Mouse (Mus musculus) hindbrain, embryonic 10.5 days (tissue): ENCODE results near the gene Timp4. TPM values are rescaled to one million over a fixed set of nuclear protein-coding genes. Genes with fewer than 3 reads are reported as not detected.
A peak's percentile ranks its signal among the peaks of the same experiment; 100 is the strongest.

Source experiments
- DNase-seq: peaks from one replicate; pipeline ENCODE4 v3.0.0-alpha.2; 2017; ENCODE audit warnings: low spot score
- H3K27ac ChIP-seq: fragments of 300-500 bp; sonication (generic); 2 replicates; pipeline ENCODE4 v1.5.1; 2016; ENCODE audit warnings: mild to moderate bottlenecking, moderate library complexity
- H3K27me3 ChIP-seq: fragments of 300-500 bp; sonication (generic); 2 replicates; pipeline ENCODE4 v1.6.1; 2016; ENCODE audit warnings: mild to moderate bottlenecking; ENCODE audit not compliant: poor library complexity, insufficient read depth, severe bottlenecking
- H3K36me3 ChIP-seq: fragments of 300-500 bp; sonication (generic); 2 replicates; pipeline ENCODE4 v1.6.1; 2016; ENCODE audit warnings: mild to moderate bottlenecking, moderate library complexity
- H3K4me1 ChIP-seq: fragments of 300-500 bp; sonication (generic); replicated peaks from 2 replicates; pipeline ENCODE4 v1.6.1; 2016; ENCODE audit warnings: mild to moderate bottlenecking
- H3K4me3 ChIP-seq: fragments of 300-500 bp; sonication (generic); 2 replicates; pipeline ENCODE4 v1.5.1; 2016; ENCODE audit warnings: mild to moderate bottlenecking, moderate library complexity
- H3K9me3 ChIP-seq: fragments of 300-500 bp; sonication (generic); 2 replicates; pipeline ENCODE4 v1.6.1; 2016; ENCODE audit warnings: mild to moderate bottlenecking, moderate library complexity
- WGBS: fragments of 180-500 bp; shearing (Covaris S2); methylation state at CpG from one replicate; pipeline ENCODE4 v1.1.7; 2016; 5-methylcytosine and 5-hydroxymethylcytosine counted together
- polyA plus RNA-seq: library from polyadenylated mRNA; unstranded; fragments of >200 nt; fragmentation: Nextera tagmentation; extraction: Ambion mirVana; gene quantifications from 2 replicates; pipeline ENCODE4 v1.2.1, GENCODE M21; 2016

Timp4 gene
- polyA plus RNA-seq, result 0.25 and 0.29 TPM in 2 replicates

- peaks cover 9% of the 10 kb centered on the region; the same call in 1 of the 2 replicates for H3K27me3 ChIP-seq
- H3K4me1 ChIP-seq, result peaks cover 19% of the 10 kb centered on the region
- H3K4me3 ChIP-seq, result peak within 1 kb of the TSS; percentile 33; the same call in 1 of the 2 replicates
- H3K36me3 ChIP-seq, result no peaks in the 10 kb centered on the region
- H3K9me3 ChIP-seq, result no peaks in the 10 kb centered on the region
- peak within 1 kb of the TSS; percentile 70; the same call in 1 of the 2 replicates for H3K27ac ChIP-seq
- peak; percentile 8 for DNase-seq
- WGBS, result 14% methylated on average over 9 of the region's 10 CpGs
These were observed at the start of gene Timp4 for GRCm38 (mm10) chr6:115252099-115252873. Gene Timp4, minus strand, starts transcription at chr6:115252205.

- H3K27me3 ChIP-seq, result no peaks in the 10 kb centered on the region
- H3K27ac ChIP-seq, result no peak overlapping the region
- no peak overlapping the region for H3K4me3 ChIP-seq
- no peaks in the 10 kb centered on the region for H3K36me3 ChIP-seq
- 83% methylated on average over 2 of the region's 2 CpGs for WGBS
- no peaks in the 10 kb centered on the region; the same call in 1 of the 2 replicates for H3K4me1 ChIP-seq
- no peaks in the 10 kb centered on the region for H3K9me3 ChIP-seq
- DNase-seq, result no peak
These were observed 41.9 kb upstream of the Timp4 start for GRCm38 (mm10) chr6:115293877-115294276.

- WGBS, result 85% methylated on average over 6 of the region's 6 CpGs
- Histone ChIP-seq H3K9me3 (no peaks in the 10 kb centered on the region), H3K27ac (no peak overlapping the region), H3K4me3 (no peak overlapping the region), H3K27me3 (no peaks in the 10 kb centered on the region), H3K4me1 (no peaks in the 10 kb centered on the region; the same call in 1 of the 2 replicates), H3K36me3 (no peaks in the 10 kb centered on the region)
- DNase-seq, result no peak
These were observed 40.6 kb upstream of the Timp4 start for GRCm38 (mm10) chr6:115292621-115293020.

GRCm38 (mm10) chr6:115291823-115292222 is 39.8 kb upstream of the Timp4 start:
- no peaks in the 10 kb centered on the region; the same call in 1 of the 2 replicates for H3K4me1 ChIP-seq
- H3K9me3 ChIP-seq, result no peaks in the 10 kb centered on the region
- 93% methylated on average over 6 of the region's 6 CpGs for WGBS
- H3K27ac ChIP-seq, result no peak overlapping the region
- no peaks in the 10 kb centered on the region for H3K27me3 ChIP-seq
- H3K36me3 ChIP-seq, result no peaks in the 10 kb centered on the region
- no peak for DNase-seq
- no peak overlapping the region for H3K4me3 ChIP-seq

- H3K27ac ChIP-seq, result no peak overlapping the region
- H3K4me1 ChIP-seq, result no peaks in the 10 kb centered on the region; the same call in 1 of the 2 replicates
- no peaks in the 10 kb centered on the region for H3K9me3 ChIP-seq
- 93% methylated on average over 2 of the region's 2 CpGs for WGBS
- H3K27me3 ChIP-seq, result no peaks in the 10 kb centered on the region
- DNase-seq, result no peak
- H3K36me3 ChIP-seq, result no peaks in the 10 kb centered on the region
- H3K4me3 ChIP-seq, result no peak overlapping the region
These were observed 39.1 kb upstream of the Timp4 start for GRCm38 (mm10) chr6:115291068-115291467.

GRCm38 (mm10) chr6:115290561-115290960 is 38.6 kb upstream of the Timp4 start:
- Histone ChIP-seq H3K27me3 (no peaks in the 10 kb centered on the region), H3K4me1 (no peaks in the 10 kb centered on the region; the same call in 1 of the 2 replicates), H3K9me3 (no peaks in the 10 kb centered on the region), H3K4me3 (no peak overlapping the region), H3K27ac (no peak overlapping the region), H3K36me3 (no peaks in the 10 kb centered on the region)
- no peak for DNase-seq
- WGBS, result 73% methylated on average over 5 of the region's 5 CpGs

GRCm38 (mm10) chr6:115288223-115288622 is 36.2 kb upstream of the Timp4 start:
- H3K27ac ChIP-seq, result no peak overlapping the region
- H3K9me3 ChIP-seq, result no peaks in the 10 kb centered on the region
- DNase-seq, result no peak
- H3K4me3 ChIP-seq, result no peak overlapping the region
- H3K27me3 ChIP-seq, result no peaks in the 10 kb centered on the region
- no peaks in the 10 kb centered on the region; the same call in 1 of the 2 replicates for H3K4me1 ChIP-seq
- WGBS, result 92% methylated on average over 3 of the region's 3 CpGs
- H3K36me3 ChIP-seq, result no peaks in the 10 kb centered on the region

- Histone ChIP-seq H3K27ac (no peak overlapping the region), H3K4me3 (no peak overlapping the region), H3K4me1 (no peaks in the 10 kb centered on the region; the same call in 1 of the 2 replicates), H3K27me3 (no peaks in the 10 kb centered on the region), H3K36me3 (no peaks in the 10 kb centered on the region), H3K9me3 (no peaks in the 10 kb centered on the region)
- WGBS, result 83% methylated on average over 6 of the region's 6 CpGs
- DNase-seq, result no peak
These were observed 34.4 kb upstream of the Timp4 start for GRCm38 (mm10) chr6:115286441-115286840.

GRCm38 (mm10) chr6:115284153-115284552 is 32.1 kb upstream of the Timp4 start:
- Histone ChIP-seq H3K4me3 (no peak overlapping the region), H3K4me1 (no peaks in the 10 kb centered on the region), H3K27ac (no peak overlapping the region), H3K36me3 (no peaks in the 10 kb centered on the region), H3K9me3 (no peaks in the 10 kb centered on the region), H3K27me3 (no peaks in the 10 kb centered on the region)
- WGBS, result 94% methylated on average over 2 of the region's 2 CpGs
- DNase-seq, result no peak

GRCm38 (mm10) chr6:115279639-115280038 is 27.6 kb upstream of the Timp4 start:
- no peak overlapping the region for H3K27ac ChIP-seq
- no peaks in the 10 kb centered on the region for H3K4me1 ChIP-seq
- 68% methylated on average over 2 of the region's 2 CpGs for WGBS
- no peaks in the 10 kb centered on the region for H3K9me3 ChIP-seq
- H3K27me3 ChIP-seq, result no peaks in the 10 kb centered on the region
- no peak overlapping the region for H3K4me3 ChIP-seq
- no peak for DNase-seq
- H3K36me3 ChIP-seq, result no peaks in the 10 kb centered on the region

- Histone ChIP-seq H3K4me3 (no peak overlapping the region), H3K36me3 (no peaks in the 10 kb centered on the region), H3K27ac (no peak overlapping the region), H3K4me1 (no peaks in the 10 kb centered on the region), H3K27me3 (no peaks in the 10 kb centered on the region), H3K9me3 (no peaks in the 10 kb centered on the region)
- 75% methylated on average over 8 of the region's 8 CpGs for WGBS
- no peak for DNase-seq
These were observed 26.1 kb upstream of the Timp4 start for GRCm38 (mm10) chr6:115278086-115278485.

GRCm38 (mm10) chr6:115275116-115275815 is 23.3 kb upstream of the Timp4 start:
- Histone ChIP-seq H3K4me1 (peaks cover 9% of the 10 kb centered on the region), H3K9me3 (no peaks in the 10 kb centered on the region), H3K27me3 (no peaks in the 10 kb centered on the region), H3K36me3 (no peaks in the 10 kb centered on the region), H3K27ac (no peak overlapping the region), H3K4me3 (no peak overlapping the region)
- 92% methylated on average over 10 of the region's 10 CpGs for WGBS
- DNase-seq, result no peak

GRCm38 (mm10) chr6:115274705-115275104 is 22.7 kb upstream of the Timp4 start:
- no peak for DNase-seq
- Histone ChIP-seq H3K36me3 (no peaks in the 10 kb centered on the region), H3K4me1 (peaks cover 9% of the 10 kb centered on the region), H3K4me3 (no peak overlapping the region), H3K27me3 (no peaks in the 10 kb centered on the region), H3K27ac (no peak overlapping the region), H3K9me3 (no peaks in the 10 kb centered on the region)
- 84% methylated on average over 9 of the region's 9 CpGs for WGBS
